Mouse (Mus musculus) embryonic facial prominence, embryonic 15.5 days (tissue): ENCODE data around the gene Zmynd11. TPM values are rescaled to one million over a fixed set of nuclear protein-coding genes. Genes with fewer than 3 reads are reported as not detected.

ENCODE experiments used
- ATAC-seq: fragments of 200-750 bp; cut with Nextera tagmentation; 2 replicates; pipeline ENCODE4 v1.8.0; 2017; ENCODE audit warnings: low read depth, moderate TSS enrichment; ENCODE audit not compliant: insufficient number of reproducible peaks, low FRiP score, low TSS enrichment
- H3K27ac ChIP-seq: fragments of 300-500 bp; sonication (generic); replicated peaks from 2 replicates; pipeline ENCODE4 v1.5.1; 2015; ENCODE audit warnings: mild to moderate bottlenecking, inconsistent platforms
- H3K27me3 ChIP-seq: fragments of 300-500 bp; sonication (generic); 2 replicates; pipeline ENCODE4 v1.6.1; 2015; ENCODE audit warnings: inconsistent platforms
- H3K36me3 ChIP-seq: fragments of 300-500 bp; sonication (generic); 2 replicates; pipeline ENCODE4 v1.6.1; 2015; ENCODE audit warnings: mild to moderate bottlenecking, inconsistent platforms
- H3K4me1 ChIP-seq: fragments of 300-500 bp; sonication (generic); 2 replicates; pipeline ENCODE4 v1.6.1; 2015; ENCODE audit warnings: inconsistent platforms
- H3K4me2 ChIP-seq: fragments of 300-500 bp; sonication (generic); replicated peaks from 2 replicates; pipeline ENCODE4 v1.6.1; 2015; ENCODE audit warnings: mild to moderate bottlenecking, inconsistent platforms
- H3K4me3 ChIP-seq: fragments of 300-500 bp; sonication (generic); replicated peaks from 2 replicates; pipeline ENCODE4 v1.5.1; 2015; ENCODE audit warnings: mild to moderate bottlenecking, inconsistent platforms
- H3K9ac ChIP-seq: fragments of 300-500 bp; sonication (generic); 2 replicates; pipeline ENCODE4 v1.6.1; 2015; ENCODE audit warnings: inconsistent platforms
- H3K9me3 ChIP-seq: fragments of 300-500 bp; sonication (generic); replicated peaks from 2 replicates; pipeline ENCODE4 v1.6.1; 2016; ENCODE audit warnings: inconsistent platforms
- WGBS: fragments of 180-500 bp; shearing (Covaris S2); methylation state at CpG from one replicate; pipeline ENCODE4 v1.1.7; 2015; 5-methylcytosine and 5-hydroxymethylcytosine counted together
- polyA plus RNA-seq: library from polyadenylated mRNA; unstranded; fragments of >200 nt; fragmentation: Nextera tagmentation; extraction: Ambion mirVana; gene quantifications from 2 replicates; pipeline ENCODE4 v1.2.1, GENCODE M21; 2015

The Zmynd11 gene
- polyA plus RNA-seq, 1 experiment from 2014 or later = 117 TPM

- H3K36me3 ChIP-seq = peaks cover 66% of the 10 kb centered on the region
- no peaks in the 10 kb centered on the region for H3K4me1 ChIP-seq
- no peak overlapping the region for H3K27ac ChIP-seq
- no peak overlapping the region for H3K4me3 ChIP-seq
- no peaks in the 10 kb centered on the region for H3K27me3 ChIP-seq
- no peak overlapping the region for H3K4me2 ChIP-seq
- WGBS = 79% methylated on average over 16 of the region's 16 CpGs
- H3K9me3 ChIP-seq = no peaks in the 10 kb centered on the region
- no peak for ATAC-seq
- H3K9ac ChIP-seq = no peak overlapping the region
Observed at GRCm38 (mm10) chr13:9689366-9689765, 75.8 kb downstream of the Zmynd11 start.

- Histone ChIP-seq H3K27me3 (no peaks in the 10 kb centered on the region), H3K9me3 (no peaks in the 10 kb centered on the region), H3K4me3 (no peak overlapping the region), H3K4me2 (no peak overlapping the region), H3K27ac (no peak overlapping the region), H3K4me1 (no peaks in the 10 kb centered on the region), H3K9ac (no peak overlapping the region), H3K36me3 (peaks cover 80% of the 10 kb centered on the region)
- WGBS = 90% methylated on average over 11 of the region's 11 CpGs
- ATAC-seq = no peak
Observed at GRCm38 (mm10) chr13:9686765-9687164, 78.4 kb downstream of the Zmynd11 start.

- Histone ChIP-seq H3K9me3 (no peaks in the 10 kb centered on the region), H3K9ac (no peak overlapping the region), H3K27me3 (no peaks in the 10 kb centered on the region), H3K36me3 (peaks cover 81% of the 10 kb centered on the region), H3K4me2 (no peak overlapping the region), H3K4me3 (no peak overlapping the region), H3K4me1 (no peaks in the 10 kb centered on the region), H3K27ac (no peak overlapping the region)
- ATAC-seq = no peak
- WGBS = 95% methylated on average over 7 of the region's 7 CpGs
Observed at GRCm38 (mm10) chr13:9686261-9686660, 78.9 kb downstream of the Zmynd11 start.

GRCm38 (mm10) chr13:9684153-9684923 lies 80.8 kb downstream of the Zmynd11 start:
- Histone ChIP-seq H3K27me3 (no peaks in the 10 kb centered on the region), H3K36me3 (peaks cover 64% of the 10 kb centered on the region), H3K4me3 (no peak overlapping the region), H3K4me1 (no peaks in the 10 kb centered on the region), H3K9ac (no peak overlapping the region), H3K9me3 (no peaks in the 10 kb centered on the region), H3K4me2 (no peak overlapping the region), H3K27ac (no peak overlapping the region)
- whole genome bisulfite sequencing = 91% methylated on average over 11 of the region's 11 CpGs
- no peak for ATAC-seq

GRCm38 (mm10) chr13:9683280-9683679 lies 81.8 kb downstream of the Zmynd11 start:
- H3K27ac ChIP-seq = no peak overlapping the region
- H3K4me3 ChIP-seq = no peak overlapping the region
- no peak for ATAC-seq
- no peak overlapping the region for H3K9ac ChIP-seq
- H3K36me3 ChIP-seq = peaks cover 53% of the 10 kb centered on the region
- H3K27me3 ChIP-seq = no peaks in the 10 kb centered on the region
- no peaks in the 10 kb centered on the region for H3K4me1 ChIP-seq
- 86% methylated on average over 4 of the region's 4 CpGs for WGBS
- no peak overlapping the region for H3K4me2 ChIP-seq
- no peaks in the 10 kb centered on the region for H3K9me3 ChIP-seq

- Histone ChIP-seq H3K4me3 (no peak overlapping the region), H3K4me1 (no peaks in the 10 kb centered on the region), H3K9ac (no peak overlapping the region), H3K36me3 (peaks cover 35% of the 10 kb centered on the region), H3K9me3 (no peaks in the 10 kb centered on the region), H3K4me2 (no peak overlapping the region), H3K27ac (no peak overlapping the region), H3K27me3 (no peaks in the 10 kb centered on the region)
- WGBS = 90% methylated on average over 3 of the region's 3 CpGs
- no peak for ATAC-seq
Observed at GRCm38 (mm10) chr13:9681492-9681891, 83.6 kb downstream of the Zmynd11 start.

- Histone ChIP-seq H3K27ac (no peak overlapping the region), H3K4me2 (no peak overlapping the region), H3K4me1 (no peaks in the 10 kb centered on the region), H3K4me3 (no peak overlapping the region), H3K27me3 (no peaks in the 10 kb centered on the region), H3K9me3 (no peaks in the 10 kb centered on the region), H3K9ac (no peak overlapping the region), H3K36me3 (no peaks in the 10 kb centered on the region)
- no peak for ATAC-seq
- 92% methylated on average over 1 of the region's 1 CpGs for WGBS
Observed at GRCm38 (mm10) chr13:9674126-9674525, 91.0 kb downstream of the Zmynd11 start.

GRCm38 (mm10) chr13:9669246-9669645 lies 95.9 kb downstream of the Zmynd11 start:
- H3K36me3 ChIP-seq = peaks cover 9% of the 10 kb centered on the region; the same call in 1 of the 2 replicates
- ATAC-seq = no peak
- H3K9me3 ChIP-seq = no peaks in the 10 kb centered on the region
- no peak overlapping the region for H3K27ac ChIP-seq
- H3K4me1 ChIP-seq = no peaks in the 10 kb centered on the region
- H3K4me2 ChIP-seq = no peak overlapping the region
- H3K9ac ChIP-seq = no peak overlapping the region
- 91% methylated on average over 5 of the region's 5 CpGs for WGBS
- H3K27me3 ChIP-seq = no peaks in the 10 kb centered on the region
- H3K4me3 ChIP-seq = no peak overlapping the region

GRCm38 (mm10) chr13:9667954-9668496 lies 97.1 kb downstream of the Zmynd11 start:
- 80% methylated on average over 7 of the region's 7 CpGs for WGBS

GRCm38 (mm10) chr13:9663593-9663992 lies 101.5 kb downstream of the Zmynd11 start:
- ATAC-seq = no peak
- Histone ChIP-seq H3K4me2 (no peak overlapping the region), H3K9ac (no peak overlapping the region), H3K9me3 (no peaks in the 10 kb centered on the region), H3K36me3 (peaks cover 32% of the 10 kb centered on the region), H3K4me1 (no peaks in the 10 kb centered on the region), H3K27me3 (no peaks in the 10 kb centered on the region), H3K27ac (no peak overlapping the region), H3K4me3 (no peak overlapping the region)
- 76% methylated on average over 1 of the region's 1 CpGs for WGBS

More at GRCm38 (mm10) chr13:9667954-9668496, 97.1 kb downstream of the Zmynd11 start:
- Histone ChIP-seq H3K4me2 (no peak overlapping the region), H3K27me3 (no peaks in the 10 kb centered on the region), H3K4me3 (no peak overlapping the region), H3K9ac (no peak overlapping the region), H3K4me1 (no peaks in the 10 kb centered on the region), H3K9me3 (no peaks in the 10 kb centered on the region), H3K27ac (no peak overlapping the region), H3K36me3 (peaks cover 9% of the 10 kb centered on the region; the same call in 1 of the 2 replicates)
- ATAC-seq = no peak

GRCm38 (mm10) chr13:9660711-9661110 lies 104.4 kb downstream of the Zmynd11 start:
- Histone ChIP-seq H3K9me3 (no peaks in the 10 kb centered on the region), H3K36me3 (peaks cover 39% of the 10 kb centered on the region), H3K4me1 (no peaks in the 10 kb centered on the region), H3K27me3 (no peaks in the 10 kb centered on the region), H3K9ac (no peak overlapping the region), H3K4me3 (no peak overlapping the region), H3K4me2 (no peak overlapping the region), H3K27ac (no peak overlapping the region)
- ATAC-seq = no peak
- WGBS = 46% methylated on average over 1 of the region's 1 CpGs

- no peaks in the 10 kb centered on the region for H3K27me3 ChIP-seq
- H3K9ac ChIP-seq = no peak overlapping the region
Observed at GRCm38 (mm10) chr13:9656613-9657012, 108.5 kb downstream of the Zmynd11 start.

More at GRCm38 (mm10) chr13:9656613-9657012, 108.5 kb downstream of the Zmynd11 start:
- H3K4me3 ChIP-seq = no peak overlapping the region
- no peak overlapping the region for H3K4me2 ChIP-seq
- ATAC-seq = no peak
- H3K9me3 ChIP-seq = no peaks in the 10 kb centered on the region
- H3K4me1 ChIP-seq = no peaks in the 10 kb centered on the region
- H3K36me3 ChIP-seq = peaks cover 24% of the 10 kb centered on the region
- 84% methylated on average over 6 of the region's 6 CpGs for WGBS
- no peak overlapping the region for H3K27ac ChIP-seq
